ENCODE assay signal across 29 mouse cellular contexts in the genomic region with DNA sequence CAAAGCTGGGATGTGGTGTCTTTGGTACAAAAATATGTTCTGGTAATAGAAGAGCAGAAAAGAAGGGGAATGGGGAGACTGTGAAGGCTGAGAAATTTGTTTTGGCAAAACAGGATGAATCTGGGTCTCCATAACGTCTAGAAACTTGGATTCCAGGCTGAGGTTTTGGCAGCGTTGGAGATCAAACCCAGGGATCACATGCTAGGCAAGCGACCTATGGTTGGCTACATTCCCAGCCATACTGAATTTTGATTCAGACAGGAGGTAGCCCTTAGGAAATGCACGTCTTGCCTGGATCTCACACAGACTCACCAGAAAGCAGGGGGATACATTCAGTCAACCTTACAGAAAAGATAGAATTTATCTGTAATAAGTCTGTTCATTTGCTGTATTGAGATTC.
DNase-seq lines count a peak whose midpoint lies in the region; ATAC-seq and TF ChIP-seq lines count a peak whose summit lies in the region.
"Had no signal": no experiment of that assay in that cellular context is flagged by ENCODE, and none has a peak within 500 bp of the region (broad histone marks: within the 10 kb centered on the region; RNA-seq: fewer than 3 reads in every experiment).

No protein-coding gene starts in this region.

- no peak for TF ChIP-seq CTCF in midbrain, postnatal 0 days (IDR thresholded peaks at IDR 0.05)

- H3K9me3 ChIP-seq in heart, embryonic 13.5 days: no peaks in the 10 kb centered on the region
- no peaks in the 10 kb centered on the region for H3K9me3 ChIP-seq in midbrain, postnatal 0 days (ENCODE audit: low read length)
- no peaks in the 10 kb centered on the region for H3K9me3 ChIP-seq in midbrain, embryonic 13.5 days
- H3K9me3 ChIP-seq: heart, embryonic 10.5 days; hindbrain, embryonic 13.5 days; megakaryocyte, embryonic 14.5 days; neural tube, embryonic 15.5 days; stomach, embryonic 15.5 days had no signal

- peak; percentile 27 to 50 for DNase-seq in cerebellum, postnatal 10 days
- no peak for DNase-seq in cerebellum, adult 9-11 months
- DNase-seq in heart, adult 18-20 months: no peak
- DNase-seq in midbrain, postnatal 0 days (ENCODE audit: low spot score): peak; percentile 31
- no peak for DNase-seq in adrenal gland, postnatal 36 days
- DNase-seq in layer of hippocampus, postnatal 14 days (ENCODE audit: low spot score in 2 of 2): no peak
- DNase-seq: adrenal gland, adult 2 months; cerebellum, adult 8-10 months; embryo, embryonic 11 days; gastrocnemius, postnatal 10 days; heart, postnatal 36 days; kidney, adult 2 months; kidney, postnatal 36 days; left cerebral cortex, postnatal 4 days; lung, postnatal 36 days; midbrain, embryonic 14.5 days; retina, postnatal 1 day; right cerebral cortex, postnatal 14 days had no signal

- H3K4me2 ChIP-seq in heart, embryonic 13.5 days: no peak overlapping the region
- no peak overlapping the region for H3K4me2 ChIP-seq in midbrain, postnatal 0 days (ENCODE audit: low read depth, low read length, poor library complexity, severe bottlenecking)
- H3K4me2 ChIP-seq in midbrain, embryonic 13.5 days (replicated peaks): no peak overlapping the region
- H3K4me2 ChIP-seq: hindbrain, embryonic 13.5 days; liver, embryonic 11.5 days; neural tube, embryonic 15.5 days; stomach, embryonic 15.5 days had no signal

- no peak overlapping the region for H3K9ac ChIP-seq in heart, embryonic 13.5 days
- no peak overlapping the region for H3K9ac ChIP-seq in midbrain, postnatal 0 days (replicated peaks; ENCODE audit: low read length, poor library complexity, severe bottlenecking)
- no peak overlapping the region for H3K9ac ChIP-seq in midbrain, embryonic 13.5 days (replicated peaks)
- H3K9ac ChIP-seq: hindbrain, embryonic 13.5 days; neural tube, embryonic 15.5 days; stomach, embryonic 15.5 days had no signal

- H3K4me3 ChIP-seq in heart, embryonic 13.5 days: no peak overlapping the region
- H3K4me3 ChIP-seq in midbrain, postnatal 0 days (ENCODE audit: low read depth, low read length): no peak overlapping the region
- H3K4me3 ChIP-seq in midbrain, embryonic 13.5 days (replicated peaks): no peak overlapping the region
- H3K4me3 ChIP-seq: heart, embryonic 10.5 days; hindbrain, embryonic 13.5 days; layer of hippocampus, adult 2 months; megakaryocyte, embryonic 14.5 days; neural tube, embryonic 15.5 days; stomach, embryonic 15.5 days had no signal

- H3K27me3 ChIP-seq in heart, embryonic 13.5 days (replicated peaks): no peaks in the 10 kb centered on the region
- no peaks in the 10 kb centered on the region for H3K27me3 ChIP-seq in midbrain, postnatal 0 days (ENCODE audit: insufficient read depth, low read length)
- no peaks in the 10 kb centered on the region for H3K27me3 ChIP-seq in midbrain, embryonic 13.5 days
- H3K27me3 ChIP-seq: CH12.LX; hindbrain, embryonic 13.5 days; stomach, embryonic 15.5 days had no signal

- ATAC-seq in heart, embryonic 13.5 days (ENCODE audit: extremely low read depth, insufficient number of reproducible peaks, low FRiP score, low TSS enrichment): no peak
- no peak for ATAC-seq in midbrain, postnatal 0 days (ENCODE audit: low FRiP score)
- no peak for ATAC-seq in midbrain, embryonic 13.5 days
- ATAC-seq: activated CD4-positive, CD25-positive, alpha-beta regulatory T cell, adult 4 months had no signal

- WGBS in heart, embryonic 13.5 days: 47% methylated on average over 4 of the region's 4 CpGs
- 66% methylated on average over 4 of the region's 4 CpGs for WGBS in midbrain, postnatal 0 days
- 80% methylated on average over 4 of the region's 4 CpGs for WGBS in midbrain, embryonic 13.5 days

- H3K36me3 ChIP-seq in heart, embryonic 13.5 days: no peaks in the 10 kb centered on the region; the same call in 1 of the 2 replicates
- H3K36me3 ChIP-seq in midbrain, postnatal 0 days (ENCODE audit: insufficient read depth, low read length): no peaks in the 10 kb centered on the region
- no peaks in the 10 kb centered on the region for H3K36me3 ChIP-seq in midbrain, embryonic 13.5 days
- H3K36me3 ChIP-seq: heart, embryonic 10.5 days; hindbrain, embryonic 13.5 days; neural tube, embryonic 15.5 days; stomach, embryonic 15.5 days had no signal

- peaks cover 21% of the 10 kb centered on the region for H3K4me1 ChIP-seq in heart, embryonic 13.5 days
- H3K4me1 ChIP-seq in midbrain, postnatal 0 days (ENCODE audit: insufficient read depth, low read length): no peaks in the 10 kb centered on the region
- no peaks in the 10 kb centered on the region for H3K4me1 ChIP-seq in midbrain, embryonic 13.5 days (replicated peaks)

- 0 out of 2 replicates have a peak overlapping the region, but pooled peaks have one; percentile 20 for H3K27ac ChIP-seq in heart, embryonic 13.5 days (replicated peaks)
- no peak overlapping the region for H3K27ac ChIP-seq in midbrain, postnatal 0 days (ENCODE audit: low read depth, low read length)
- H3K27ac ChIP-seq in midbrain, embryonic 13.5 days: no peak overlapping the region
- H3K27ac ChIP-seq: heart, embryonic 10.5 days; hindbrain, embryonic 13.5 days; neural tube, embryonic 15.5 days; stomach, embryonic 15.5 days had no signal

Comparison
In these comparisons a context has a peak if more than half of its experiments do, and no peak if none do; other contexts are left out.
1. DNase-seq: peak in cerebellum, postnatal 10 days (2 of 2) and midbrain, postnatal 0 days (single experiment); none in cerebellum, adult 9-11 months (single experiment), heart, adult 18-20 months (0 of 2), adrenal gland, postnatal 36 days (0 of 2) and layer of hippocampus, postnatal 14 days (0 of 2).